Mouse (Mus musculus): ENCODE results near the gene Abl1. TPM values are rescaled to one million over a fixed set of nuclear protein-coding genes. Genes with fewer than 3 reads are reported as not detected.

The Abl1 gene
- total and polyA plus RNA-seq, 3 experiments: 9.8 to 22.4 (median 15.2) TPM

DNA sequence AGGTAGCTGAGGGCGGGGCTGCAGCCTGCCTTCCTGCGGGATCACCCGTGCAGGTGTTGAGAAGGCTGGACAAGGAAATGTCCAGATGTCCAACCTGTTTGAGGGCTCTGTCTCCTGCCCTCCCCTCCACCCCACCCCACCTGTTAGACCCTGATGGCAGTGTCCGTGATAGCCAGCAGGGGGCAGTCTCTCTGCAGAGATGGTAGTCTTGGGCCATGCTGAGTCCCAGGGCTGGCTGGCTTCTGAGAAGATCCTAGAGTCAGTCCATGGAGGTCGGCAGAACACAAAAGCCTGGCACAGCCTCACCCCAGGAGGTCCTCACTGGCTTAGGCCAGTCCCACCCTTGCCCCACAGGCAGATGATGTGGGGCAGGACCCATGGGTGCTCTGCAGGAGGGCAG lies 127.2 kb downstream of the Abl1 start:
- Histone ChIP-seq H3K4me1 (ENCODE audit: control insufficient read depth in 1 of 2, insufficient read depth in 2 of 2) (peaks cover 3 to 4% of the 10 kb centered on the region in 2 experiments; a peak in 3 of 4 replicates), H3K4me2 (ENCODE audit: insufficient read depth, low read depth, poor library complexity, severe bottlenecking) (no peak overlapping the region)

DNA sequence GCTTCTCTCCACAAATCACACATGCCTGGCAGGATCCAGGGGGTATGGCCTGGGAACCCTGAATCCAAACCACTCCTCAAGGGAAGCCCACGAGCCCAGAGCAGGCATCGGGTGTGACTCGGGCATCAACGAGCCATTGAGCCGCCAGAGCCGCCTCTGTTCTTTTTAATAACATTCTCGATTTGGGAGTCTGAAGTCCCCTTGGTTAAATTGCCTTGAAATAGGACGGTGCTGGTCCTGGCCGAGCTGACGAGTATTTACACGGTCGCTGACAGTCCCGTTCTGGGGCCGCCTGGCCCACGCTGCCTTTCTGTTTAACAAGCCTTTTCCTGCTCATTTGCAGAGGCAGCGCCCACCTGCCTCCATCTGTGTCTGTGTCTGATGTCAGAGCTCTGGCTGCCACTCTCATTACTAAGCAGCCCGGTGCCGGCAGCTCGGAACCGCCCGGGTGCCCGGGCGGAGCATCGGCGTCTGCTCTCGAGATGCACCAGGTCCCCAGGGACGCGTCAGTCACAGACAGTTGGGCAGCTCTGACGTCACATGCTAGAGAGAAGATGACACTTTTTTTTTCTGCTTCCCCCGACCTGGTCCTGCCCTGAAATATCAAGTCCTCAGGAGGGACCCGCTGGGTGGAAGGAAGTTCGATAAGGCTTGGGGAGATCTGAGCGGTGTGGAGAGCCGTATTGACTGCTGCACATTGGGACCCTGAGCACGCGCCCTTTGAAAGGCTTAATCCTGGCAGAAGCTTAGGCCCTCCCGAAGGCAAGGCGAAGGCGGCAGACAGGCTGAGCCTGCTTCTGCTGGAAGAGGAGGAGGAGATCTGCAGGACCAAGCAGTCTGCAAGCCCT lies 134.6 kb downstream of the Abl1 start:
- Histone ChIP-seq H3K4me2 (ENCODE audit: insufficient read depth, low read depth, poor library complexity, severe bottlenecking) (peak overlapping the region; percentile 64), H3K79me2 (replicated peaks; ENCODE audit: control insufficient read depth, extremely low read depth, insufficient read depth, poor library complexity, severe bottlenecking) (no peaks in the 10 kb centered on the region), H3K36me3 (replicated peaks in 1 of 2; ENCODE audit: control insufficient read depth in 1 of 2, insufficient read depth in 1 of 2, low read length in 1 of 2) (no peaks in the 10 kb centered on the region), H3K27me3 (replicated peaks) (peaks cover 87% of the 10 kb centered on the region), H3K9ac (ENCODE audit: insufficient read depth, low read depth) (no peak overlapping the region), H3K27ac (ENCODE audit: insufficient read depth, low read depth) (no peak overlapping the region), H3K4me1 (ENCODE audit: control insufficient read depth in 1 of 2, insufficient read depth in 2 of 2) (peaks cover 4 to 16% of the 10 kb centered on the region in 2 experiments; a peak in 3 of 4 replicates), H3K4me3 (replicated peaks in 1 of 3; ENCODE audit: low read depth in 2 of 3, low read length in 2 of 3, poor library complexity in 1 of 3) (peak overlapping the region in 1 of 3 experiments; percentile 1), H3K9me3 (replicated peaks; ENCODE audit: low read length) (no peaks in the 10 kb centered on the region)
- dilution Hi-C loops (cut with MboI; ENCODE audit: extremely low pct_ligation_motif_present, extremely low pct_unique_long_range_greater_than_20kb, low sequenced_read_pairs): no loop called here
- in situ Hi-C loops (cut with MboI; ENCODE audit: low pct_ligation_motif_present, low pct_unique_long_range_greater_than_20kb, low sequenced_read_pairs): no loop called here
- DNase-seq (ENCODE audit: extremely low read depth): peak; percentile 95
- TF ChIP-seq ZKSCAN1 (IDR thresholded peaks at IDR 0.05; ENCODE audit: borderline replicate concordance, low read depth, low read length) (no peak), POLR2A (IDR thresholded peaks at IDR 0.05; ENCODE audit: low read depth, low read length) (no peak), MXI1 (IDR thresholded peaks at IDR 0.05; ENCODE audit: low read depth, low read length) (0 out of 2 replicates have a peak, but pooled peaks have one; percentile 47), SMC3 (IDR thresholded peaks at IDR 0.05; ENCODE audit: low read depth, low read length) (no peak), UBTF (IDR thresholded peaks at IDR 0.05; ENCODE audit: low read depth, low read length) (no peak), IRF4 (IDR thresholded peaks at IDR 0.05; ENCODE audit: low read depth, low read length) (peak; percentile 45; the same call in 1 of the 2 replicates), CTCF (conservative IDR thresholded peaks at IDR 0.05 in 1 of 2, IDR thresholded peaks at IDR 0.05 in 1 of 2; ENCODE audit: low read depth in 2 of 2, low read length in 2 of 2) (no peak), EP300 (IDR thresholded peaks at IDR 0.05; ENCODE audit: low read length) (no peak), RAD21 (IDR thresholded peaks at IDR 0.05; ENCODE audit: low read depth, low read length) (no peak), MEF2A (IDR thresholded peaks at IDR 0.05; ENCODE audit: borderline replicate concordance, low read depth, low read length) (no peak), RCOR1 (conservative IDR thresholded peaks at IDR 0.05; ENCODE audit: low read depth, low read length) (no peak), E2F4 (IDR thresholded peaks at IDR 0.05; ENCODE audit: insufficient replicate concordance, low read depth, low read length) (no peak), MAZ (IDR thresholded peaks at IDR 0.05; ENCODE audit: low read depth, low read length) (no peak), BHLHE40 (IDR thresholded peaks at IDR 0.05; ENCODE audit: low read depth, low read length) (peak; percentile 69), ZMIZ1 (IDR thresholded peaks at IDR 0.05; ENCODE audit: low read depth, low read length) (no peak), CHD1 (IDR thresholded peaks at IDR 0.05; ENCODE audit: low read depth, low read length) (no peak), TBP (conservative IDR thresholded peaks at IDR 0.05; ENCODE audit: low read depth, low read length) (no peak), CHD2 (IDR thresholded peaks at IDR 0.05; ENCODE audit: low read length) (no peak), KAT2A (IDR thresholded peaks at IDR 0.05; ENCODE audit: insufficient replicate concordance, low read length) (0 out of 2 replicates have a peak, but pooled peaks have one; percentile 58), MAFK (IDR thresholded peaks at IDR 0.05; ENCODE audit: insufficient replicate concordance, low read length) (no peak), PAX5 (IDR thresholded peaks at IDR 0.05; ENCODE audit: low read length) (no peak), GABPA (IDR thresholded peaks at IDR 0.05; ENCODE audit: insufficient replicate concordance, low read depth, low read length) (peak; percentile 19; the same call in 1 of the 2 replicates), NRF1 (IDR thresholded peaks at IDR 0.05; ENCODE audit: low read depth, low read length) (no peak), ETS1 (conservative IDR thresholded peaks at IDR 0.05; ENCODE audit: low read depth, low read length) (peak; percentile 69), JUND (conservative IDR thresholded peaks at IDR 0.05; ENCODE audit: low read depth, low read length) (0 out of 2 replicates have a peak, but pooled peaks have one; percentile 16), NELFE (IDR thresholded peaks at IDR 0.05; ENCODE audit: low read depth, low read length) (no peak), JUN (IDR thresholded peaks at IDR 0.05; ENCODE audit: insufficient read depth, low read depth, low read length) (0 out of 2 replicates have a peak, but pooled peaks have one; percentile 22)

More for the DNA sequence above, 127.2 kb downstream of the Abl1 start:
- TF ChIP-seq POLR2A (IDR thresholded peaks at IDR 0.05; ENCODE audit: low read depth, low read length) (no peak), IRF4 (IDR thresholded peaks at IDR 0.05; ENCODE audit: low read depth, low read length) (peak; percentile 34; the same call in 1 of the 2 replicates), NELFE (IDR thresholded peaks at IDR 0.05; ENCODE audit: low read depth, low read length) (peak; percentile 42; the same call in 1 of the 2 replicates), MAZ (IDR thresholded peaks at IDR 0.05; ENCODE audit: low read depth, low read length) (0 out of 2 replicates have a peak, but pooled peaks have one; percentile 71), CTCF (conservative IDR thresholded peaks at IDR 0.05 in 1 of 2, IDR thresholded peaks at IDR 0.05 in 1 of 2; ENCODE audit: low read depth in 2 of 2, low read length in 2 of 2) (peak; percentile 36 to 89; a peak in 3 of 4 replicates), SMC3 (IDR thresholded peaks at IDR 0.05; ENCODE audit: low read depth, low read length) (peak; percentile 93), ZC3H11A (IDR thresholded peaks at IDR 0.05; ENCODE audit: low read depth, low read length) (peak; percentile 55), RAD21 (IDR thresholded peaks at IDR 0.05; ENCODE audit: low read depth, low read length) (peak; percentile 79), MXI1 (IDR thresholded peaks at IDR 0.05; ENCODE audit: low read depth, low read length) (no peak)
- DNase-seq (ENCODE audit: extremely low read depth): peak; percentile 69
- dilution Hi-C loops (cut with MboI; ENCODE audit: extremely low pct_ligation_motif_present, extremely low pct_unique_long_range_greater_than_20kb, low sequenced_read_pairs): no loop called here
- Histone ChIP-seq H3K9me3 (replicated peaks; ENCODE audit: low read length) (no peaks in the 10 kb centered on the region), H3K79me2 (replicated peaks; ENCODE audit: control insufficient read depth, extremely low read depth, insufficient read depth, poor library complexity, severe bottlenecking) (no peaks in the 10 kb centered on the region), H3K36me3 (replicated peaks in 1 of 2; ENCODE audit: control insufficient read depth in 1 of 2, insufficient read depth in 1 of 2, low read length in 1 of 2) (no peaks in the 10 kb centered on the region), H3K27me3 (replicated peaks) (peaks cover 87% of the 10 kb centered on the region), H3K27ac (ENCODE audit: insufficient read depth, low read depth) (no peak overlapping the region), H3K9ac (ENCODE audit: insufficient read depth, low read depth) (no peak overlapping the region), H3K4me3 (replicated peaks in 1 of 3; ENCODE audit: low read depth in 2 of 3, low read length in 2 of 3, poor library complexity in 1 of 3) (no peak overlapping the region)
- in situ Hi-C loops (cut with MboI; ENCODE audit: low pct_ligation_motif_present, low pct_unique_long_range_greater_than_20kb, low sequenced_read_pairs): loop anchor here (5.0 kb wide), 1 partner anchor 72 kb away; the partner anchor contains the start of gene Lamc3

Data from CH12.LX (cell line).